ENCODE assay signal across 8 mouse cellular contexts in genomic region chr11:117127931-117128548, GRCm38 (mm10). TPM values are rescaled to one million over a fixed set of nuclear protein-coding genes. Genes with fewer than 3 reads are reported as not detected.
A peak's percentile ranks its signal among the peaks of the same experiment; 100 is the strongest.
DNase-seq lines count a peak whose midpoint lies in the region; ATAC-seq lines count a peak whose summit lies in the region.

No protein-coding gene starts in this region.

- H3K36me3 ChIP-seq in limb, embryonic 12.5 days = peaks cover 22% of the 10 kb centered on the region

- ATAC-seq in limb, embryonic 12.5 days (ENCODE audit: insufficient number of reproducible peaks, insufficient read depth, low FRiP score, low TSS enrichment, low read depth) = peak; percentile 24; the same call in 1 of the 2 replicates

- WGBS in limb, embryonic 12.5 days = 44% methylated on average over 12 of the region's 12 CpGs

- H3K4me1 ChIP-seq in limb, embryonic 12.5 days (replicated peaks) = peaks cover 62% of the 10 kb centered on the region

- no peak overlapping the region for H3K4me2 ChIP-seq in limb, embryonic 12.5 days

- no peak overlapping the region for H3K9ac ChIP-seq in limb, embryonic 12.5 days (replicated peaks)

- peak overlapping the region; percentile 59 for H3K27ac ChIP-seq in limb, embryonic 12.5 days

- H3K27me3 ChIP-seq in limb, embryonic 12.5 days = no peaks in the 10 kb centered on the region

- H3K4me3 ChIP-seq in limb, embryonic 12.5 days (replicated peaks) = no peak overlapping the region

- DNase-seq in urinary bladder, postnatal 14 days (ENCODE audit: low spot score) = peak; percentile 46
- DNase-seq in urinary bladder, postnatal 10 days (ENCODE audit: low spot score) = no peak
- DNase-seq in heart, adult 18-20 months = peak; percentile 73 to 81
- peak; percentile 77 for DNase-seq in skeletal muscle tissue, adult 2 months (ENCODE audit: low read depth, low spot score)
- no peak for DNase-seq in thymus, postnatal 10 days (ENCODE audit: low spot score in 2 of 2)
- no peak for DNase-seq in spleen, adult 12 weeks (ENCODE audit: low spot score)
- no peak for DNase-seq in right cerebral cortex, postnatal 10 days (ENCODE audit: low spot score in 2 of 2)

- no peaks in the 10 kb centered on the region for H3K9me3 ChIP-seq in limb, embryonic 12.5 days

RNA-seq across cellular contexts. Expression of gene Sec14l1, which starts 13.1 kb away (rescaled TPM):
- total RNA-seq in heart, adult 18-20 months (2021) = 10 to 100 TPM; 86.8 to 98.2 TPM
- 52.6 and 57.5 TPM in 2 replicates for polyA plus RNA-seq in limb, embryonic 12.5 days (2016; fragmentation: Nextera tagmentation; extraction: Ambion mirVana)

Comparison
In these comparisons a context has a peak if more than half of its experiments do, and no peak if none do; other contexts are left out.
1. DNase-seq: peak in urinary bladder, postnatal 14 days (single experiment), heart, adult 18-20 months (2 of 2) and skeletal muscle tissue, adult 2 months (single experiment); none in urinary bladder, postnatal 10 days (single experiment), thymus, postnatal 10 days (0 of 2), spleen, adult 12 weeks (single experiment) and right cerebral cortex, postnatal 10 days (0 of 2).